Mouse (Mus musculus) forebrain, embryonic 13.5 days (tissue): ENCODE measurements at regions not wholly inside any gene's neighbourhood (a gene's known extent, or its start where the extent isn't known, plus 50 kb on each side); places are given as distances from the start of the nearest gene placed in this dataset.

Experiments
- ATAC-seq: fragments of 200-750 bp; cut with Nextera tagmentation; 2 replicates; pipeline ENCODE4 v1.8.0; 2017
- H3K27ac ChIP-seq: fragments of 300-500 bp; sonication (generic); 2 replicates; pipeline ENCODE4 v1.5.1; 2015; ENCODE audit warnings: inconsistent platforms, mild to moderate bottlenecking, moderate library complexity
- H3K27me3 ChIP-seq: fragments of 300-500 bp; sonication (generic); 2 replicates; pipeline ENCODE4 v1.6.1; 2015; ENCODE audit warnings: mild to moderate bottlenecking, inconsistent platforms
- H3K36me3 ChIP-seq: fragments of 300-500 bp; sonication (generic); 2 replicates; pipeline ENCODE4 v1.6.1; 2015; ENCODE audit warnings: mild to moderate bottlenecking, inconsistent platforms; ENCODE audit not compliant: poor library complexity, severe bottlenecking
- H3K4me1 ChIP-seq: fragments of 300-500 bp; sonication (generic); 2 replicates; pipeline ENCODE4 v1.6.1; 2015; ENCODE audit warnings: inconsistent platforms
- H3K4me2 ChIP-seq: fragments of 300-500 bp; sonication (generic); 2 replicates; pipeline ENCODE4 v1.6.1; 2015; ENCODE audit warnings: inconsistent platforms, mild to moderate bottlenecking, moderate library complexity
- H3K4me3 ChIP-seq: fragments of 300-500 bp; sonication (generic); 2 replicates; pipeline ENCODE4 v1.5.1; 2015; ENCODE audit warnings: mild to moderate bottlenecking, inconsistent platforms
- H3K9ac ChIP-seq: fragments of 300-500 bp; sonication (generic); 2 replicates; pipeline ENCODE4 v1.6.1; 2015; ENCODE audit warnings: mild to moderate bottlenecking, inconsistent platforms
- H3K9me3 ChIP-seq: fragments of 300-500 bp; sonication (generic); replicated peaks from 2 replicates; pipeline ENCODE4 v1.6.1; 2016; ENCODE audit warnings: inconsistent platforms
- WGBS: fragments of 180-500 bp; shearing (Covaris S2); methylation state at CpG from one replicate; pipeline ENCODE4 v1.1.7; 2015; 5-methylcytosine and 5-hydroxymethylcytosine counted together

GRCm38 (mm10) chr11:7504651-7505321, 291.1 kb upstream of the Igfbp3 start:
- ATAC-seq, result no peak
- no peaks in the 10 kb centered on the region for H3K4me1 ChIP-seq
- no peaks in the 10 kb centered on the region for H3K36me3 ChIP-seq
- 86% methylated on average over 10 of the region's 10 CpGs for WGBS
- no peaks in the 10 kb centered on the region for H3K9me3 ChIP-seq
- no peak overlapping the region for H3K4me2 ChIP-seq
- no peak overlapping the region for H3K27ac ChIP-seq
- H3K4me3 ChIP-seq, result no peak overlapping the region
- no peaks in the 10 kb centered on the region for H3K27me3 ChIP-seq
- H3K9ac ChIP-seq, result no peak overlapping the region

GRCm38 (mm10) chr11:7502679-7503078, 289.0 kb upstream of the Igfbp3 start:
- WGBS, result 87% methylated on average over 2 of the region's 2 CpGs
- no peak overlapping the region for H3K27ac ChIP-seq
- H3K36me3 ChIP-seq, result no peaks in the 10 kb centered on the region

GRCm38 (mm10) chr11:7502045-7502444, 288.3 kb upstream of the Igfbp3 start:
- Histone ChIP-seq H3K9me3 (no peaks in the 10 kb centered on the region), H3K36me3 (no peaks in the 10 kb centered on the region), H3K4me3 (no peak overlapping the region), H3K4me1 (no peaks in the 10 kb centered on the region), H3K27me3 (no peaks in the 10 kb centered on the region), H3K4me2 (no peak overlapping the region), H3K27ac (no peak overlapping the region), H3K9ac (no peak overlapping the region)
- whole genome bisulfite sequencing, result 62% methylated on average over 2 of the region's 2 CpGs
- ATAC-seq, result peak; percentile 59

More at GRCm38 (mm10) chr11:7502679-7503078, 289.0 kb upstream of the Igfbp3 start:
- H3K4me3 ChIP-seq, result no peak overlapping the region
- no peaks in the 10 kb centered on the region for H3K9me3 ChIP-seq
- H3K4me2 ChIP-seq, result no peak overlapping the region
- no peaks in the 10 kb centered on the region for H3K27me3 ChIP-seq
- no peaks in the 10 kb centered on the region for H3K4me1 ChIP-seq
- no peak for ATAC-seq
- H3K9ac ChIP-seq, result no peak overlapping the region

DNA sequence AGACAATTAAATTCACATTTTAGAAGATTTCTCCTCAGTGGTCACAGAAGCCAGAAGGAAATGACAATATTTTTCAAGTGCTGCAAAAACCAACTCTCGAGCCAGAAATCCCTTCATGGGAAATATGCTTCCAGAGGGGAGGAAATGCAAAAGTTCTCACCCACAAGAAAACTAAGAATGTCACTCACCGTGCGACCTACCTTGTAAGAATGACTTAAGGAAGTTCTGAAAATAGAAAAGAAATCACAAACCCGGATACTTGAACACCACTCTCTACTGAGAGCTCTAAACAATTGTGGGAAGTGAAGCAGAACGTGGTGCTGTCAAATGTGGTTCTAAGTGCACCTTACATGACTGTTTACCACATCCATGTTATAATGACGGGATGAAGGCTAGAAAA, 284.1 kb upstream of the Igfbp3 start:
- H3K36me3 ChIP-seq, result no peaks in the 10 kb centered on the region
- no peaks in the 10 kb centered on the region for H3K4me1 ChIP-seq
- H3K27me3 ChIP-seq, result no peaks in the 10 kb centered on the region
- H3K9ac ChIP-seq, result no peak overlapping the region
- no peak overlapping the region for H3K4me3 ChIP-seq
- ATAC-seq, result no peak
- no peak overlapping the region for H3K27ac ChIP-seq
- 86% methylated on average over 6 of the region's 6 CpGs for WGBS
- H3K4me2 ChIP-seq, result no peak overlapping the region
- no peaks in the 10 kb centered on the region for H3K9me3 ChIP-seq

GRCm38 (mm10) chr11:7473832-7474545, 260.3 kb upstream of the Igfbp3 start:
- Histone ChIP-seq H3K27me3 (no peaks in the 10 kb centered on the region), H3K4me3 (no peak overlapping the region), H3K4me2 (no peak overlapping the region), H3K9ac (no peak overlapping the region), H3K27ac (no peak overlapping the region), H3K36me3 (no peaks in the 10 kb centered on the region), H3K4me1 (no peaks in the 10 kb centered on the region), H3K9me3 (no peaks in the 10 kb centered on the region)
- 84% methylated on average over 7 of the region's 7 CpGs for WGBS
- no peak for ATAC-seq

GRCm38 (mm10) chr11:7465522-7465921, 251.8 kb upstream of the Igfbp3 start:
- no peak overlapping the region for H3K4me2 ChIP-seq
- no peak overlapping the region for H3K27ac ChIP-seq
- H3K9ac ChIP-seq, result no peak overlapping the region
- no peaks in the 10 kb centered on the region for H3K27me3 ChIP-seq
- H3K4me3 ChIP-seq, result no peak overlapping the region
- no peaks in the 10 kb centered on the region for H3K4me1 ChIP-seq
- no peaks in the 10 kb centered on the region for H3K9me3 ChIP-seq
- 84% methylated on average over 1 of the region's 1 CpGs for WGBS
- no peak for ATAC-seq
- H3K36me3 ChIP-seq, result no peaks in the 10 kb centered on the region

DNA sequence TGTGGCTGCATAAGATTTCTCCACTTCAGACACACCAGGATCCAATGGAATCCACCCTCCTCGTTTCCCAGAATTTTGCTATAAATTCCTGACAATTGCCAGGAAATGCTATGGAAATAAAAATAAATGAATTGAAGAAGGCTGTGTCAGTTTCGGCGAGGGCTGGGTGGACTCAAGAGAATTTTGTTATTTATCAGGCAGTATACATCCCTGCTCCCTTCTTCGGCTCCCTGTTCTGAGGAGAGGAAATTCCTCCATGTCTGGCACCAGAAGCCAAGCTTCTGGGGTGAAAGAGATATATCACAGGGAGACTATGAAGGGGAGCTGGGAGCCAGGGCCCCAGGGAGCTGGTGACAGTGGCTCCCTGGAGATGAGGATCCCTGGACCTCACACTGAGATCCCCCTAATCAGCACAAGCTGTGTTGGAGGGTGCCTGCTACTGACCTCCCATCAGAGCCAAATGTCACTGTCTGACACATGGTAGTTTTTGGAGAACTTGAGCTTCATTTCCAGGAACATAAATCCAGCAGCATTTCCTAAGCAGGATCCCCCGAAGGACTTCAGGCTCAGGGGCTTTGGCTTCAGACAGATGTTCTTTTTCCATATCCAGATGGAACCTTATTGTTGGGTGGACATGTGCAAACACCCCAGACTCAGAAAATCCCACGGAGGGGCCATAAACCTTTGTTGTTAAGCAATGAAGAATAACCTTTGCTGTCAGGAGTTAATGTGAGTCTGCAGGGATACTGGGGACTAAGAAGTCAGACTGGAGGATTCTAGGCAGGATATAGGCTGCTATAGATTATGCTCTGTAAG, 248.4 kb upstream of the Igfbp3 start:
- Histone ChIP-seq H3K4me3 (no peak overlapping the region), H3K27me3 (no peaks in the 10 kb centered on the region), H3K27ac (no peak overlapping the region), H3K9ac (no peak overlapping the region), H3K36me3 (no peaks in the 10 kb centered on the region), H3K9me3 (no peaks in the 10 kb centered on the region), H3K4me1 (no peaks in the 10 kb centered on the region), H3K4me2 (no peak overlapping the region)
- ATAC-seq, result no peak
- WGBS, result 83% methylated on average over 6 of the region's 6 CpGs

DNA sequence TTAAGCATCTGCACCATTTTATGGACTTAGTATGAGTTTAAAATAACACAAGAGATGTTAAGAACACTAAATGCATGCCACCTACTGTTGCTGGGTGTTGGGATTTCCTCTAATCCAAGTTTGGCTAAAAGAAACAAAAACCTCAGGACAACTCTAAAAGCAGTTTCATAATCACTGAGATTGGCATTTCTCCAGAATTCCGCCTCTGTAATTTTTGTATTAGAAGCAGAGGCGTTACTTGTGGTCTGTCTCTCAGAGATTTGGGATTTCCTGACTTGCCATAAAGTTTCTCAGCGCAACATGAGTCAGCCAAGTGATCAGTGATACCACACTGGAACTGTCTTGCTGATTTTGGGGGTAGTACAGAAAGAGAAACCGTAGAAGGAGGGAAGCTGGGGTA, 238.0 kb upstream of the Igfbp3 start:
- H3K4me3 ChIP-seq, result no peak overlapping the region
- no peak overlapping the region for H3K4me2 ChIP-seq
- no peak overlapping the region for H3K27ac ChIP-seq
- H3K4me1 ChIP-seq, result no peaks in the 10 kb centered on the region
- 83% methylated on average over 4 of the region's 4 CpGs for WGBS
- H3K36me3 ChIP-seq, result no peaks in the 10 kb centered on the region
- H3K27me3 ChIP-seq, result no peaks in the 10 kb centered on the region
- no peak overlapping the region for H3K9ac ChIP-seq
- no peak for ATAC-seq
- H3K9me3 ChIP-seq, result no peaks in the 10 kb centered on the region

GRCm38 (mm10) chr11:7444494-7444893, 230.8 kb upstream of the Igfbp3 start:
- no peaks in the 10 kb centered on the region for H3K4me1 ChIP-seq
- no peaks in the 10 kb centered on the region for H3K27me3 ChIP-seq
- no peak overlapping the region for H3K27ac ChIP-seq
- no peaks in the 10 kb centered on the region for H3K9me3 ChIP-seq
- H3K4me3 ChIP-seq, result no peak overlapping the region
- no peaks in the 10 kb centered on the region for H3K36me3 ChIP-seq
- no peak overlapping the region for H3K4me2 ChIP-seq
- H3K9ac ChIP-seq, result no peak overlapping the region
- ATAC-seq, result no peak
- WGBS, result 96% methylated on average over 8 of the region's 8 CpGs

DNA sequence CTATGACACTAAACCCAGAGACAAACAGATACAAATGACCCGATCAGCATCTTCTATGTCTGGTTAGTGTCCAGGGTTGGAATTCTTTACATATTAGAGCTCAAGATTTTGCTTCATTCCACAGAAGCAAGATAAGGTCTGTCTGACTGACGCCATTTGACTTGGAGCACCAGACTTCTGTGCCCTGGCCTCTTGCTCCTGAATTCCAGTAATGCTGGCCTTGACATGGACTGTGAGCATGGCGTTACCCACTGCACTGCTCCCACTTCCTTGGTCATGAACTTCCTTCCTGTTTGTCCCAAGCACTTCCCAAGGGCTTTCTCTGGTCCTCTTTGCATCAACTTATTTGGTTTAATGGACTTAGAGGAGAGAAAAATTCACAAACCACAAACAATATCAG, 225.6 kb upstream of the Igfbp3 start:
- no peaks in the 10 kb centered on the region for H3K27me3 ChIP-seq
- H3K4me2 ChIP-seq, result no peak overlapping the region
- H3K9ac ChIP-seq, result no peak overlapping the region
- H3K4me1 ChIP-seq, result no peaks in the 10 kb centered on the region
- no peak overlapping the region for H3K27ac ChIP-seq
- WGBS, result 89% methylated on average over 3 of the region's 3 CpGs
- H3K9me3 ChIP-seq, result no peaks in the 10 kb centered on the region
- H3K36me3 ChIP-seq, result no peaks in the 10 kb centered on the region
- H3K4me3 ChIP-seq, result no peak overlapping the region
- ATAC-seq, result no peak

- WGBS, result 96% methylated on average over 3 of the region's 3 CpGs
- Histone ChIP-seq H3K27me3 (no peaks in the 10 kb centered on the region), H3K4me3 (no peak overlapping the region), H3K4me1 (no peaks in the 10 kb centered on the region), H3K36me3 (no peaks in the 10 kb centered on the region), H3K9me3 (no peaks in the 10 kb centered on the region), H3K27ac (no peak overlapping the region), H3K9ac (no peak overlapping the region), H3K4me2 (no peak overlapping the region)
- ATAC-seq, result no peak
Measured at GRCm38 (mm10) chr11:7434591-7434990, 220.9 kb upstream of the Igfbp3 start.

GRCm38 (mm10) chr11:7427771-7428170, 214.0 kb upstream of the Igfbp3 start:
- Histone ChIP-seq H3K9me3 (no peaks in the 10 kb centered on the region), H3K27ac (no peak overlapping the region), H3K4me2 (no peak overlapping the region), H3K27me3 (no peaks in the 10 kb centered on the region), H3K9ac (no peak overlapping the region), H3K4me3 (no peak overlapping the region), H3K4me1 (peaks cover 6% of the 10 kb centered on the region), H3K36me3 (no peaks in the 10 kb centered on the region)
- WGBS, result 89% methylated on average over 4 of the region's 4 CpGs
- ATAC-seq, result no peak
